Mouse (Mus musculus): ENCODE results near the gene Ngb.
A peak's percentile ranks its signal among the peaks of the same experiment; 100 is the strongest.

Ngb gene

GRCm38 (mm10) chr12:87102165-87102631 lies at the start of gene Ngb:
Gene Ngb (minus strand): TSS chr12:87102539.
- no peak for DNase-seq

GRCm38 (mm10) chr12:87149471-87149870 lies 47.1 kb upstream of the Ngb start:
- peak; percentile 36 for DNase-seq

- no peak for DNase-seq
Observed at GRCm38 (mm10) chr12:87148136-87148535, 45.8 kb upstream of the Ngb start.

- DNase-seq = peak; percentile 97
Observed at GRCm38 (mm10) chr12:87147395-87148089, 45.2 kb upstream of the Ngb start, which contains the start of gene Pomt2. Gene Pomt2 (minus strand): TSS chr12:87147968.

GRCm38 (mm10) chr12:87146966-87147365 lies 44.6 kb upstream of the Ngb start, which contains the start of gene Gstz1:
Gene Gstz1 (plus strand): TSS chr12:87147165.
- DNase-seq = peak; percentile 87

- DNase-seq = no peak
Observed at GRCm38 (mm10) chr12:87142156-87142555, 39.8 kb upstream of the Ngb start.

- DNase-seq = no peak
Observed at GRCm38 (mm10) chr12:87138768-87139167, 36.4 kb upstream of the Ngb start.

GRCm38 (mm10) chr12:87138342-87138701 lies 36.0 kb upstream of the Ngb start:
- no peak for DNase-seq

- no peak for DNase-seq
Observed at GRCm38 (mm10) chr12:87137439-87138341, 35.4 kb upstream of the Ngb start.

GRCm38 (mm10) chr12:87132784-87133183 lies 30.4 kb upstream of the Ngb start:
- DNase-seq = no peak

- no peak for DNase-seq
Observed at GRCm38 (mm10) chr12:87132210-87132609, 29.9 kb upstream of the Ngb start.

- no peak for DNase-seq
Observed at GRCm38 (mm10) chr12:87131619-87132018, 29.3 kb upstream of the Ngb start.

- DNase-seq = no peak
Observed at GRCm38 (mm10) chr12:87131181-87131580, 28.8 kb upstream of the Ngb start.

GRCm38 (mm10) chr12:87130224-87130623 lies 27.9 kb upstream of the Ngb start:
- DNase-seq = no peak

- no peak for DNase-seq
Observed at GRCm38 (mm10) chr12:87127256-87127655, 24.9 kb upstream of the Ngb start.

- no peak for DNase-seq
Observed at GRCm38 (mm10) chr12:87121918-87122589, 19.7 kb upstream of the Ngb start.

GRCm38 (mm10) chr12:87107357-87107977 lies 5.1 kb upstream of the Ngb start:
- no peak for DNase-seq

- DNase-seq = no peak
Observed at GRCm38 (mm10) chr12:87104796-87105195, 2.5 kb upstream of the Ngb start.

GRCm38 (mm10) chr12:87103471-87103870 lies 1.1 kb upstream of the Ngb start:
- DNase-seq = no peak

GRCm38 (mm10) chr12:87100331-87100730 lies 2.0 kb downstream of the Ngb start:
- DNase-seq = no peak

GRCm38 (mm10) chr12:87093671-87094070 lies 8.7 kb downstream of the Ngb start:
- no peak for DNase-seq

- peak; percentile 51 for DNase-seq
Observed at GRCm38 (mm10) chr12:87093249-87093648, 9.1 kb downstream of the Ngb start.

GRCm38 (mm10) chr12:87091916-87092315 lies 10.4 kb downstream of the Ngb start:
- no peak for DNase-seq

Data from cerebellum, adult 9-11 months (tissue).